Mouse (Mus musculus): Measurements from ENCODE around the gene Lrp4.
"Not testable (repeated sequence)": the region's sequence is repeated elsewhere in the genome, so short reads cannot be mapped to it uniquely, and the experiment has no call there.

The Lrp4 gene

DNA sequence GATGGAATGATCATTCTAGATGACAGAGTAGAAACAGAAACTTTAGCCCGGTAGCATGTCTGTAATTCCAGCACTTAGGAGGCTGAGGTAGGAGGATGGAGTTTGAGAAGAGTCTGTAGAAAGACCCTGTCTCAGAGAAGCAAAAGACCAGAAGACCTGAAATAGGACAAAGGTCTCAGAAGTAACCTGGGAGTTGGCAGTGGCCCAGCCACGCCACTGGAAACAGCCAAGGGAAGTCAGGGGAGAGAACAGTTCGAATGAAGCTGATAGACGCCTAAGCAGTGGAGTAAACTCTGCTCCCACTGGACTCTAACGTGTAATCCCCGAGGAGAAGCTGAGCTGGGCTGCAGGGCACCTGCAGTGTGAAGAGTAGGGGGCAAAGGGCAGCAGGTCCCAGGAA, 27.9 kb downstream of the Lrp4 start:
- in situ Hi-C loops (cut with MboI, MseI): no loop called here

GRCm38 (mm10) chr2:91487295-91487694, 30.0 kb downstream of the Lrp4 start:
- in situ Hi-C loops (cut with MboI, MseI): not testable (repeated sequence)

GRCm38 (mm10) chr2:91492071-91492635, 34.8 kb downstream of the Lrp4 start:
- in situ Hi-C loops (cut with MboI, MseI): loop anchor here (5.0 kb wide), 1 partner anchor 200 kb away; no protein-coding TSS in a partner anchor

- in situ Hi-C loops (cut with MboI, MseI): loop anchor here (5.0 kb wide), 1 partner anchor 202 kb away; no protein-coding TSS in a partner anchor
Measured at GRCm38 (mm10) chr2:91493981-91494380, 36.7 kb downstream of the Lrp4 start.

GRCm38 (mm10) chr2:91498093-91498719, 40.9 kb downstream of the Lrp4 start:
- in situ Hi-C loops (cut with MboI, MseI): no loop called here

DNA sequence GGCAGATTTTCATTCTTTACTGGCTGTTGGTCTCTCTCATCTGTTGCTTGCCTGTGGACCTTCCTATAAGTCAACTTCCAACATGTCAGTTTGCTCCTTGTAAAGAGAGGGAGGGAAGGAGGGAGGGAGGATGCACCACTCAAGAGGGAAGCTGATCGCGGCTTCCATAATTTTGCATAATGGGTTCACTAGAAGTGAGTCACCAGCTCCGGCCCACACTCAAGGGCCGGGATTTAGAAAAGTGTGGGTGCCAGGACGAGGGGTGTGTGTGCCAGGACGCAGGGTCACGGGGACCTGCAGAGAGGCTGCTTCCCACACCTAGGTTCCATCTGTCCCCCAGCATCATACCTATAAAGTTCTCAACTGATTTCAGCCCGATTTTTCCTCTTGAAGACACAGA, 50.8 kb downstream of the Lrp4 start:
- in situ Hi-C loops (cut with MboI, MseI): loop anchor here (10.0 kb wide), 1 partner anchor 1013 kb away; no protein-coding TSS in a partner anchor

DNA sequence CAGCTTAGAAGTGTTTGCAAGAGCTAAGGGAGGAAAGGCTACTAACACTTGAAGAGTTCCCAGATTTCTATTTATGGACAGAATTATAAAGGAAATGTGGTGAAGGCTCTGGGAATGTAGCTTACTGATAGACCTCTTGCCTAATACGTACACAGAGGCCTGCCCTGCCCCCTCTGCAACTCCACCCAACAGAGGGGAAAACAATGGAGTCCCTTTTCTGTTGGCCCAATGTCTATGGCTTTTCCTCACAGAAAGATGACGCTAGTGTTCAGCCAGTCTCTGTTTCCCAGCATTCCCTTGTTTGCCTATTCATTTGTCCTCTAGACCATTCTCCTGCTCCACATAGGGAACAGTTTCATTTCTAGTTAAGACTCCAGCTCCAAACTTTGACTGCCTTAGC, 59.9 kb downstream of the Lrp4 start:
- in situ Hi-C loops (cut with MboI, MseI): no loop called here

- in situ Hi-C loops (cut with MboI, MseI): no loop called here
Measured at GRCm38 (mm10) chr2:91526294-91527146, 69.2 kb downstream of the Lrp4 start, which contains the start of gene Ckap5. Ckap5 (plus strand) TSS chr2:91526762.

DNA sequence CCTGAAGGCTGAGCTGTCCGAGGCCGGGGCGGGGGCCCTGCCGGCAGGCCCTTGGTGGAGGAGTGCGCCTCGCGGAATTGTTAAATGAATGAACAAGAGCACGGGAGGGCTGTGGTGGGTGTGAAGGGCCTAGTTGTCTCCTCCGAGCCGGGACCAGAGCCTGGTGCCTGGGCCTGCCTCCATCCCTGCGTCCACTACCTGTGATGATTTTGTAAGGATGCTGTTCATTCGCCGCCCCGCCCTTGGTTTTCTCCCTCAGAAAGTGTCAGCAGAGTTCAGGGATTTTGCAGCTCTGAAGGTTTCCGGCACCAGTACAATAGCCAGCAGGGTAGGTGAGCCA, 69.8 kb downstream of the Lrp4 start:
- in situ Hi-C loops (cut with MboI, MseI): no loop called here

DNA sequence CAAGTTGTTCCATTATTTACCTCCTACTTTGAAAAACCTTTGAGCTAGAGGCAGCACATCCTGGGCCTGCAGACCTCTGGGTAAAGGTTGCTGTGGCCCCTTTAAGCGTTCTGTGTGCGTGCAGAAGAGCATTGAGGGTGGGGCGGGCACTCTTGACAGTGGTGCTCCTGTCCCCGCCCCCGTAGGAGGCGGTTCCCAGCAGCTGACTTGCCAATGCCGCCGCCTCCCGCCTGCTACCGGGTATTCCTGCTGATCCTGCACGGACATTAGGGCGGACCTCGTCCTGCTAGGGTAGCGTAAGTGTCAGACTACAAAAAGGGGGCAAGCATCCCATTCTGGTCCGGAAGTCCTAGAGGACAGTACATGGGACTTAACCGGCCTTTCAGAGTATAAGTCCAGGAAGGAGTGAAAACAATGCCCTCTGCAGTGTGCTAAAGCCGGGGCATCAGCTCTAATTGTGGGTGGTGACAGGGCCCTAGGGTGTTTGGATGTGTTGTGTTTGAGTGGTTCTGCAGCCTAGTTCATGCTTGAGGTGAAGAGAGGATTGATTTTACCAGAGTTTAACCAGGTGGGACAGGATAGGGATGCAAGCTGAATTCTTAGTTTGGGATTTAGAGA, 80.4 kb downstream of the Lrp4 start:
- in situ Hi-C loops (cut with MboI, MseI): no loop called here

All from regulatory T cell (primary cell).